Mouse (Mus musculus) skeletal muscle tissue, adult 2 months (tissue): ENCODE measurements around the gene Arhgef10l.

ENCODE experiments used
- DNase-seq: peaks from one replicate; pipeline ENCODE4 v3.0.0-alpha.2; 2012; ENCODE audit warnings: low read depth, low spot score

Gene Arhgef10l

GRCm38 (mm10) chr4:140665760-140666159 is at the start of gene Arhgef10l:
Gene Arhgef10l, minus strand, starts transcription at chr4:140666012.
- no peak for DNase-seq

- no peak for DNase-seq
These were observed 48.8 kb upstream of the Arhgef10l start for GRCm38 (mm10) chr4:140714586-140714985.

- peak; percentile 97 for DNase-seq
These were observed 47.9 kb upstream of the Arhgef10l start for GRCm38 (mm10) chr4:140713480-140714365.

GRCm38 (mm10) chr4:140711360-140711759 is 45.5 kb upstream of the Arhgef10l start:
- peak; percentile 85 for DNase-seq

GRCm38 (mm10) chr4:140710781-140711180 is 45.0 kb upstream of the Arhgef10l start:
- no peak for DNase-seq

- DNase-seq = no peak
These were observed 43.8 kb upstream of the Arhgef10l start for GRCm38 (mm10) chr4:140709617-140710016.

- no peak for DNase-seq
These were observed 43.3 kb upstream of the Arhgef10l start for GRCm38 (mm10) chr4:140709111-140709510.

GRCm38 (mm10) chr4:140708297-140708927 is 42.6 kb upstream of the Arhgef10l start:
- no peak for DNase-seq

- peak; percentile 65 for DNase-seq
These were observed 41.8 kb upstream of the Arhgef10l start for GRCm38 (mm10) chr4:140707615-140708014.

GRCm38 (mm10) chr4:140704166-140704565 is 38.4 kb upstream of the Arhgef10l start:
- DNase-seq = no peak

GRCm38 (mm10) chr4:140703636-140704035 is 37.8 kb upstream of the Arhgef10l start:
- no peak for DNase-seq

- peak; percentile 69 for DNase-seq
These were observed 37.0 kb upstream of the Arhgef10l start for GRCm38 (mm10) chr4:140702611-140703327.

- no peak for DNase-seq
These were observed 36.1 kb upstream of the Arhgef10l start for GRCm38 (mm10) chr4:140701716-140702561.

GRCm38 (mm10) chr4:140701049-140701715 is 35.4 kb upstream of the Arhgef10l start:
- peak; percentile 74 for DNase-seq

- no peak for DNase-seq
These were observed 34.6 kb upstream of the Arhgef10l start, which contains the start of gene Rcc2 for GRCm38 (mm10) chr4:140700269-140701018. Gene Rcc2, plus strand, starts transcription at chr4:140700541.

GRCm38 (mm10) chr4:140699441-140700127 is 33.8 kb upstream of the Arhgef10l start:
- DNase-seq = peak; percentile 88

- DNase-seq = no peak
These were observed 30.1 kb upstream of the Arhgef10l start for GRCm38 (mm10) chr4:140695675-140696585.

- DNase-seq = no peak
These were observed 29.3 kb upstream of the Arhgef10l start for GRCm38 (mm10) chr4:140695146-140695545.
